Mouse (Mus musculus): Measurements from ENCODE around the gene Sertad1. TPM values are rescaled to one million over a fixed set of nuclear protein-coding genes. Genes with fewer than 3 reads are reported as not detected.
"Not testable (repeated sequence)": the region's sequence is repeated elsewhere in the genome, so short reads cannot be mapped to it uniquely, and the experiment has no call there.

Sertad1 gene
- polyA plus RNA-seq, 1 experiment: 44.9 TPM

DNA sequence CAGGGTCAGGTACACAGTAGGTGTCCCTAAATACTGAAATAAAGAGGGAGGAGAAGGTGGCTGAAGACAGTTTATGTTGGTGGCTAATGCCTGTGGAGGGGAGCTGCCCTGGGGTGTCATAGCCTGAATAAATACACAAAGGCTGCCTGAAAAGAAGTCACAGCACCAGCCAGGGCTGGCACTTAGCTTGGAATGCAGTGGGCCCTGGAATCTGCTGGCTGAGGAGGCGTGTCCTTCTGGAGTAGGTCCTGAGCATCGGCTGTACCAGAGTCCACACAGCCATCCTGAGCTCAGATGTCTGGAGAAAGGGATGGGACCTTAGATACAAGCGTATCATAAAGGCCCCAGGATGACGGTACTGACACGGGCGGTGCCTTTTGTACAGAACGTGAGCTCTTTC, 5.1 kb downstream of the Sertad1 start:
- H3K36me3 ChIP-seq (ENCODE audit: control insufficient read depth, insufficient read depth, low read length): no peaks in the 10 kb centered on the region
- DNase-seq: no peak
- H3K4me3 ChIP-seq (ENCODE audit: control insufficient read depth, insufficient read depth, low read length): no peak overlapping the region
- H3K27ac ChIP-seq (ENCODE audit: control insufficient read depth, insufficient read depth, low read length): no peak overlapping the region
- 94% methylated on average over 7 of the region's 7 CpGs for WGBS
- TF ChIP-seq POLR2A (IDR thresholded peaks at IDR 0.05; ENCODE audit: control insufficient read depth, extremely low read depth, insufficient read depth, low read length, poor library complexity) (no peak), CTCF (IDR thresholded peaks at IDR 0.05; ENCODE audit: borderline replicate concordance, control insufficient read depth, extremely low read depth, insufficient read depth, low read length, poor library complexity) (no peak)
- peaks cover 20% of the 10 kb centered on the region for H3K4me1 ChIP-seq (replicated peaks; ENCODE audit: control insufficient read depth, insufficient read depth, low read length)
- no peaks in the 10 kb centered on the region for H3K27me3 ChIP-seq (ENCODE audit: control insufficient read depth, insufficient read depth, low read length)

DNA sequence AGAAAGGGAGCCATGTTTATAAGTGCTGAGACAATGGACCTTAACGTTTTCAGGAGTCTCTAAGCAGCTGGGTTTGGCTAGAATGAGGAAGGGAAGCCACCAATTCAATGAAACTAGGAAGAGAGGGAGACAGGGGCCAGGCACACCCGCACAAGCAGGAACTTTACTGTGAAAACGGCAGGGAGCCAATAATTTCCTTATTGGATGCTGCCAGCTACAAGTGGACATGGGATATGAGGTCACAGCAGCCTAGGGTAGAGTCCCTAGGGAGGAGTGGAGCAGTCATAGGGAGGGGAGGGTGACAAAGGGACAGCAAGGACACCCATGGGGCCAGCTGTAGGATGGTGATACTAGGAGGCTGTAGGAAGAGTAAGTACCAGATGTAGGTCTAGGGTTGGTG, 6.3 kb downstream of the Sertad1 start:
- no peaks in the 10 kb centered on the region for H3K36me3 ChIP-seq (ENCODE audit: control insufficient read depth, insufficient read depth, low read length)
- no peak for DNase-seq
- peaks cover 13% of the 10 kb centered on the region for H3K4me1 ChIP-seq (replicated peaks; ENCODE audit: control insufficient read depth, insufficient read depth, low read length)
- no peak overlapping the region for H3K27ac ChIP-seq (ENCODE audit: control insufficient read depth, insufficient read depth, low read length)
- no peak overlapping the region for H3K4me3 ChIP-seq (ENCODE audit: control insufficient read depth, insufficient read depth, low read length)
- no peak for TF ChIP-seq CTCF (IDR thresholded peaks at IDR 0.05; ENCODE audit: borderline replicate concordance, control insufficient read depth, extremely low read depth, insufficient read depth, low read length, poor library complexity)
- TF ChIP-seq POLR2A (IDR thresholded peaks at IDR 0.05; ENCODE audit: control insufficient read depth, extremely low read depth, insufficient read depth, low read length, poor library complexity): no peak
- H3K27me3 ChIP-seq (ENCODE audit: control insufficient read depth, insufficient read depth, low read length): no peaks in the 10 kb centered on the region
- 54% methylated on average over 3 of the region's 3 CpGs for WGBS

DNA sequence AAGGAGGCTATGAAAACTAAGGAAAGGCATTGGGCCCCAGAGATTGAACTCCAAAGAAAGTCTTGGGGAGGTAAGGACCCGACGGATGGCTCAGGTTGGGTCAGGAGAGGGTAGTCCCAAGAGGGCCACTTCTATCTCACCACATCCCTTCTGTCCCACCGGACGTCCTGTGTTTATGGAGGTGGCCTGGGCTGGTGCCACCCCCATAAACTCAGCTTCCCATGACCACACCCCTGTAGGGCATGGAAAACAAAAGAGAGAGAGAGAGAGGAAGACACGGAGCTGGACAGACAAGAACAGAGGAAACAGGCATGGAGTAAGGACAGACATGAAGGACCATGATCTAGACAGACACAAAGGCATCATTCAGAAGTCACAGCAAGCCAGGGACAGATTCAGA, 6.7 kb downstream of the Sertad1 start:
- TF ChIP-seq CTCF (IDR thresholded peaks at IDR 0.05; ENCODE audit: borderline replicate concordance, control insufficient read depth, extremely low read depth, insufficient read depth, low read length, poor library complexity): no peak
- TF ChIP-seq POLR2A (IDR thresholded peaks at IDR 0.05; ENCODE audit: control insufficient read depth, extremely low read depth, insufficient read depth, low read length, poor library complexity): no peak
- Histone ChIP-seq H3K27ac (ENCODE audit: control insufficient read depth, insufficient read depth, low read length) (no peak overlapping the region), H3K4me1 (replicated peaks; ENCODE audit: control insufficient read depth, insufficient read depth, low read length) (peaks cover 13% of the 10 kb centered on the region)

DNA sequence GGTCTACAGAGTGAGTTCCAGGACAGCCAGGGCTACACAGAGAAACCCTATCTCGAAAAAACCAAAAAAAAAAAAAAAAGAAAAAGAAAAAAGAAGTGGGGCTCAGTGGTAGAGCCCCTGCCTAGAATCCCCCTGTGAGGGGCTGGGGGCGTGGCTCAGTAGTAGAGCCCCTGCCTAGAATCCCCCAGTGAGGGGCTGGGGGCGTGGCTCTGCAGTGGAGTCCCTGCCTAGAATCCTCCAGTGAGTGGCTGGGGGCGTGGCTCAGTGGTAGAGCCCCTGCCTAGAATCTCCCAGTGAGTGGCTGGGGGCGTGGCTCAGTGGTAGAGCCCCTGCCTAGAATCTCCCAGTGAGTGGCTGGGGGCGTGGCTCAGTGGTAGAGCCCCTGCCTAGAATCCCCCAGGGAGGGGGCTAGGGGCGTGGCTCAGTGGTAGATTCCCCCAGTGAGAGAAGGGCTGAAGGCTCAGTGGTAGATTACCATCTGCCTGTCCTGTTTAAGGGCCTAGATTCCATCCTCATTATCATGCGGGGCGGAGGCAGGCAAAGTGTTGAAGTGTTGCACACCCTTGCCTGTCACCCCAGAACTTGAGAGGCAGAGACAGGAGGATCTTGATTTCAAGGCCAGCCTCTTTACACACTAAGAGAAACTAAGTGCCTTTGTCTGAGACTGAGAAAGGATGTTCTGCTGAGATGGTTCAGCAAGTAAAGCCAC, 8.1 kb downstream of the Sertad1 start:
- 96% methylated on average over 9 of the region's 9 CpGs for WGBS

More for the DNA sequence above, 6.7 kb downstream of the Sertad1 start:
- WGBS: 78% methylated on average over 5 of the region's 5 CpGs
- Histone ChIP-seq H3K4me3 (ENCODE audit: control insufficient read depth, insufficient read depth, low read length) (no peak overlapping the region), H3K36me3 (ENCODE audit: control insufficient read depth, insufficient read depth, low read length) (no peaks in the 10 kb centered on the region), H3K27me3 (ENCODE audit: control insufficient read depth, insufficient read depth, low read length) (no peaks in the 10 kb centered on the region)
- no peak for DNase-seq

DNA sequence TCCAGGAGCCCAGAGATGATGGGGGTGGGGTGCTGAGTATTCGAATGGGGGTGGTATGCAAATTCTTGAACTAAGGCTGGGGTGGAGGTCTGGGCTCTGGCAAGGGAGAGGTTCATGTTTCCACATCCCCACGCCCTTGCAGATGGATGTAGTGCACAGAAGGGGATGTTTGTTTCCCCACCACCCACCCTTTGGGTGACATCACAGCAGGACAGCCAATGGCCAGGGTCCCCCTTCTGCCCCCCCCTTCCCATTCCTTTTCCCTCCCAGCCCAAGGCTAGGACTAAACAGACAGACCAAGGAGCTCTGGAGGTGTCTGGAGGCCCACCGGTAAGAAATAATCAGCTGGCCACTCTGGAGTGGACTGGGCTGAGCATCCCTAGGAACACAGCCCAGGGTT, 12.3 kb downstream of the Sertad1 start, which contains the start of gene Prx:
Gene Prx (plus strand): TSS at position 289 of the 400 bp plus-strand sequence.
- H3K4me3 ChIP-seq (ENCODE audit: control insufficient read depth, insufficient read depth, low read length): no peak within 1 kb of the TSS
- TF ChIP-seq CTCF (IDR thresholded peaks at IDR 0.05; ENCODE audit: borderline replicate concordance, control insufficient read depth, extremely low read depth, insufficient read depth, low read length, poor library complexity) (no peak), POLR2A (IDR thresholded peaks at IDR 0.05; ENCODE audit: control insufficient read depth, extremely low read depth, insufficient read depth, low read length, poor library complexity) (no peak)
- no peak within 1 kb of the TSS for H3K27ac ChIP-seq (ENCODE audit: control insufficient read depth, insufficient read depth, low read length)
- no peaks in the 10 kb centered on the region for H3K4me1 ChIP-seq (replicated peaks; ENCODE audit: control insufficient read depth, insufficient read depth, low read length)
- no peaks in the 10 kb centered on the region for H3K36me3 ChIP-seq (ENCODE audit: control insufficient read depth, insufficient read depth, low read length)
- no peak for DNase-seq
- H3K27me3 ChIP-seq (ENCODE audit: control insufficient read depth, insufficient read depth, low read length): no peaks in the 10 kb centered on the region
- WGBS: 83% methylated on average over 3 of the region's 3 CpGs

More for the DNA sequence above, 8.1 kb downstream of the Sertad1 start:
- H3K36me3 ChIP-seq (ENCODE audit: control insufficient read depth, insufficient read depth, low read length); H3K4me1 ChIP-seq (replicated peaks; ENCODE audit: control insufficient read depth, insufficient read depth, low read length); H3K4me3 ChIP-seq (ENCODE audit: control insufficient read depth, insufficient read depth, low read length); H3K27ac ChIP-seq (ENCODE audit: control insufficient read depth, insufficient read depth, low read length); DNase-seq; H3K27me3 ChIP-seq (ENCODE audit: control insufficient read depth, insufficient read depth, low read length): not testable (repeated sequence)

DNA sequence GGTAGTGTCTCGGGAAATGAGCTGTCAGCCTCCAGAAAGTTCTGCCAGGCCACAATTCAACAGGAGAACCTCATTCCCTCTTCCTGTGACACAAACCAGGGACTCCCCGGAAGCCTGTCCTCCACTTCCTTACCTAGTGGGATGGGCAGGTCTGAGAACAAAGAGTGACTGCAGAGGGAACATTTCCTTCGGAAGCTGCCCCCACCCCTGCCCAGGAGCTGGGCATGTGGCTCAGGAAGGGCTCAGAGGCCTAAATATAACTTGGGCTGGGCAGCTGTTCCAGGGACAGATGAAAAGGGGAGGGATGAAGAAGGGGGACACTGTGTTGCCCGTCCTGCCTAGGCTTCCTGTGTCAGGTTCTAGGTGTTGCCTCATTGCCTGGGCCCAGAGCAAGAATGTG, 14.9 kb downstream of the Sertad1 start:
- H3K27ac ChIP-seq (ENCODE audit: control insufficient read depth, insufficient read depth, low read length): no peak overlapping the region
- WGBS: 86% methylated on average over 4 of the region's 4 CpGs
- H3K4me1 ChIP-seq (replicated peaks; ENCODE audit: control insufficient read depth, insufficient read depth, low read length): peaks cover under 1% of the 10 kb centered on the region; the same call in 1 of the 2 replicates
- DNase-seq: no peak
- TF ChIP-seq CTCF (IDR thresholded peaks at IDR 0.05; ENCODE audit: borderline replicate concordance, control insufficient read depth, extremely low read depth, insufficient read depth, low read length, poor library complexity) (no peak), POLR2A (IDR thresholded peaks at IDR 0.05; ENCODE audit: control insufficient read depth, extremely low read depth, insufficient read depth, low read length, poor library complexity) (no peak)
- no peaks in the 10 kb centered on the region for H3K27me3 ChIP-seq (ENCODE audit: control insufficient read depth, insufficient read depth, low read length)
- H3K4me3 ChIP-seq (ENCODE audit: control insufficient read depth, insufficient read depth, low read length): no peak overlapping the region
- H3K36me3 ChIP-seq (ENCODE audit: control insufficient read depth, insufficient read depth, low read length): no peaks in the 10 kb centered on the region

Data from thymus, adult 2 months (tissue).